Mouse (Mus musculus): Measurements from ENCODE around the gene Slc1a3. TPM values are rescaled to one million over a fixed set of nuclear protein-coding genes. Genes with fewer than 3 reads are reported as not detected.

Gene Slc1a3
- polyA plus RNA-seq, 1 experiment from 2014 or later, result 0.47 TPM

DNA sequence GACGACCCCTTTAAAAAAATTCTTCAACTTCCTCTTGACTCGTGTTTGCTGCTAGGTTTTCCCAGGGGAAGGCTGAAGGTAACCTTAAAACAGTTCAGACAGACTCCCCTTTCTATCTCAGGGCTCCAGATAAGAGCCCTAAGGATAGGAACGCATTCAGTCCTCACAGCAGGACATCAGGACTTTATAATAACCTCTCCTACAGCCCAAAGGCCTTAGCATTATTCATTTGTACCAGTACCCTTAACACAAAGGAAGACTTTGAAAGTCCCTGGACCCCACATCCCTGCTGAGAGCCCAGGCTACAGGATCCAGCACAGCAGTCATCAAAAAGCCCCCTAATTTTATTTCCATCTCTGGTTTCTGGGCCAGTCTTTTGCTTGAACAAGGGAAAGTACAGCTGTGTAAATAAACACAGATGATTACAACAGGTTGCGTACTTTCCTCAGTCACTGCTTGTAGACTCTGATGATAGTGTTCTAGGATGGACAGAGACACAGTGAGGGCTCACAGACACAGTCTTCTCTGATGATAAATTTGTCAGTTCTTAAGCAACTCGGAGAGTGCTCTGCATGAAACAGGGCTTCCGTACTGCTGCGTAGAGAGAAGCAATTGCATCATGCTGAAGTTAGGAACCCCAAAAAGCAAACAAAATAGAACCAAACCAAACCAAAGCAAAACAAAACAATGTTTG lies 23.3 kb upstream of the Slc1a3 start:
- H3K27ac ChIP-seq (ENCODE audit: low read length), result no peak overlapping the region
- no peak overlapping the region for H3K4me2 ChIP-seq (ENCODE audit: low read depth, low read length)
- WGBS (ENCODE audit: insufficient replicate concordance), result 32% methylated on average over 7 of the region's 7 CpGs
- H3K27me3 ChIP-seq (ENCODE audit: control insufficient read depth, insufficient read depth, low read depth, low read length), result no peaks in the 10 kb centered on the region
- ATAC-seq (ENCODE audit: low read depth), result no peak
- H3K4me1 ChIP-seq (ENCODE audit: control insufficient read depth, low read depth, low read length), result no peaks in the 10 kb centered on the region
- H3K36me3 ChIP-seq (ENCODE audit: control insufficient read depth, insufficient read depth), result no peaks in the 10 kb centered on the region
- H3K4me3 ChIP-seq (ENCODE audit: low read depth, low read length), result no peak overlapping the region
- H3K9me3 ChIP-seq (replicated peaks; ENCODE audit: control insufficient read depth, low read length), result no peaks in the 10 kb centered on the region
- no peak overlapping the region for H3K9ac ChIP-seq (ENCODE audit: low read depth, low read length)

GRCm38 (mm10) chr15:8728861-8729260 lies 18.3 kb upstream of the Slc1a3 start:
- WGBS (ENCODE audit: insufficient replicate concordance), result 83% methylated on average over 7 of the region's 7 CpGs
- no peak overlapping the region for H3K4me3 ChIP-seq (ENCODE audit: low read depth, low read length)
- no peaks in the 10 kb centered on the region for H3K36me3 ChIP-seq (ENCODE audit: control insufficient read depth, insufficient read depth)
- H3K4me2 ChIP-seq (ENCODE audit: low read depth, low read length), result no peak overlapping the region
- no peaks in the 10 kb centered on the region for H3K27me3 ChIP-seq (ENCODE audit: control insufficient read depth, insufficient read depth, low read depth, low read length)
- no peak overlapping the region for H3K27ac ChIP-seq (ENCODE audit: low read length)
- H3K9ac ChIP-seq (ENCODE audit: low read depth, low read length), result no peak overlapping the region
- H3K9me3 ChIP-seq (replicated peaks; ENCODE audit: control insufficient read depth, low read length), result no peaks in the 10 kb centered on the region
- H3K4me1 ChIP-seq (ENCODE audit: control insufficient read depth, low read depth, low read length), result no peaks in the 10 kb centered on the region
- ATAC-seq (ENCODE audit: low read depth), result no peak

DNA sequence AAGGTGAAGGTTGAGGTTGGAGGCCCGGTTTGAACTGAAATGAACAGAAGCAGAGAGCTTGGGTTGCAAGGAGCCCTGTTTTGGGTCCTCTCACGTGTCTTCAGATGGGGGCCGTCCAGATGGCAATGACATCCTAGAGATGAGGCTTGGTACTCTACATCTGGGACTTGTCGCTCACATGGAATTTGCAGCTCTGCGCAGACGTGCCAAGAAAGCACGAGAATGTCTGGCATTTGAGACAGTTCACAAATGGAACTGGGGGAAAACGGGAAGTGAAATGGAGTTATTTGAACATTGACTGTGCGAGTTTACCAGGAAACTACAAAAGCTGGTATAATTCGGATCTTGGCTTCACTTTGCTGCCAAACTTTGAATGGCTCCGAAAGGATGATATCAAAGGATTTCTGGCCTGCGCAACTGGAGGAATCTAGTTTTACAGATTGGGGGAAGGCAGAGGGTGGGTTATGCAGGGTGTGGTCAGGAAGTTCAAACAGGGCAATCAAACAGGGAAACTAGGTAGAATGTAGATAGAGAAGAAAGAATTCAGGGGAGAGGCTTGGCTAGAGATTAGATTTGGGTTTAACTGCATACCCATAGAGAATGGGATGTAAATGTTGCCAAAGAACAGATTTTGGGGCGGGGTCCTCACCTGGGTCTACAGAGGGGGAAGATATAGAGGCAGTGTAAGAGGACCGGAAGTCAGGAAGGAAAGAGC lies 12.0 kb upstream of the Slc1a3 start:
- H3K27me3 ChIP-seq (ENCODE audit: control insufficient read depth, insufficient read depth, low read depth, low read length), result no peaks in the 10 kb centered on the region
- ATAC-seq (ENCODE audit: low read depth), result no peak
- 65% methylated on average over 14 of the region's 14 CpGs for WGBS (ENCODE audit: insufficient replicate concordance)
- no peaks in the 10 kb centered on the region for H3K9me3 ChIP-seq (replicated peaks; ENCODE audit: control insufficient read depth, low read length)
- no peak overlapping the region for H3K27ac ChIP-seq (ENCODE audit: low read length)
- H3K4me3 ChIP-seq (ENCODE audit: low read depth, low read length), result no peak overlapping the region
- H3K4me2 ChIP-seq (ENCODE audit: low read depth, low read length), result no peak overlapping the region
- no peak overlapping the region for H3K9ac ChIP-seq (ENCODE audit: low read depth, low read length)
- H3K36me3 ChIP-seq (ENCODE audit: control insufficient read depth, insufficient read depth), result no peaks in the 10 kb centered on the region
- H3K4me1 ChIP-seq (ENCODE audit: control insufficient read depth, low read depth, low read length), result no peaks in the 10 kb centered on the region

GRCm38 (mm10) chr15:8721746-8722145 lies 11.2 kb upstream of the Slc1a3 start:
- no peaks in the 10 kb centered on the region for H3K9me3 ChIP-seq (replicated peaks; ENCODE audit: control insufficient read depth, low read length)
- H3K4me1 ChIP-seq (ENCODE audit: control insufficient read depth, low read depth, low read length), result no peaks in the 10 kb centered on the region
- no peak overlapping the region for H3K27ac ChIP-seq (ENCODE audit: low read length)
- 58% methylated on average over 3 of the region's 3 CpGs for WGBS (ENCODE audit: insufficient replicate concordance)
- H3K36me3 ChIP-seq (ENCODE audit: control insufficient read depth, insufficient read depth), result no peaks in the 10 kb centered on the region
- no peaks in the 10 kb centered on the region for H3K27me3 ChIP-seq (ENCODE audit: control insufficient read depth, insufficient read depth, low read depth, low read length)
- no peak overlapping the region for H3K9ac ChIP-seq (ENCODE audit: low read depth, low read length)
- H3K4me3 ChIP-seq (ENCODE audit: low read depth, low read length), result no peak overlapping the region
- no peak for ATAC-seq (ENCODE audit: low read depth)
- H3K4me2 ChIP-seq (ENCODE audit: low read depth, low read length), result no peak overlapping the region

- no peak overlapping the region for H3K27ac ChIP-seq (ENCODE audit: low read length)
- H3K36me3 ChIP-seq (ENCODE audit: control insufficient read depth, insufficient read depth), result no peaks in the 10 kb centered on the region
- no peaks in the 10 kb centered on the region for H3K27me3 ChIP-seq (ENCODE audit: control insufficient read depth, insufficient read depth, low read depth, low read length)
- H3K9ac ChIP-seq (ENCODE audit: low read depth, low read length), result no peak overlapping the region
- no peak for ATAC-seq (ENCODE audit: low read depth)
- no peak overlapping the region for H3K4me2 ChIP-seq (ENCODE audit: low read depth, low read length)
- H3K4me3 ChIP-seq (ENCODE audit: low read depth, low read length), result no peak overlapping the region
- no peaks in the 10 kb centered on the region for H3K9me3 ChIP-seq (replicated peaks; ENCODE audit: control insufficient read depth, low read length)
- WGBS (ENCODE audit: insufficient replicate concordance), result 66% methylated on average over 3 of the region's 3 CpGs
- no peaks in the 10 kb centered on the region for H3K4me1 ChIP-seq (ENCODE audit: control insufficient read depth, low read depth, low read length)
These were observed 10.4 kb upstream of the Slc1a3 start for GRCm38 (mm10) chr15:8721005-8721404.

- WGBS (ENCODE audit: insufficient replicate concordance), result 58% methylated on average over 3 of the region's 3 CpGs
- H3K36me3 ChIP-seq (ENCODE audit: control insufficient read depth, insufficient read depth), result no peaks in the 10 kb centered on the region
- no peaks in the 10 kb centered on the region for H3K9me3 ChIP-seq (replicated peaks; ENCODE audit: control insufficient read depth, low read length)
- no peak overlapping the region for H3K9ac ChIP-seq (ENCODE audit: low read depth, low read length)
- ATAC-seq (ENCODE audit: low read depth), result no peak
- no peaks in the 10 kb centered on the region for H3K4me1 ChIP-seq (ENCODE audit: control insufficient read depth, low read depth, low read length)
- no peak overlapping the region for H3K4me2 ChIP-seq (ENCODE audit: low read depth, low read length)
- H3K27ac ChIP-seq (ENCODE audit: low read length), result no peak overlapping the region
- no peaks in the 10 kb centered on the region for H3K27me3 ChIP-seq (ENCODE audit: control insufficient read depth, insufficient read depth, low read depth, low read length)
- no peak overlapping the region for H3K4me3 ChIP-seq (ENCODE audit: low read depth, low read length)
These were observed 7.9 kb upstream of the Slc1a3 start for GRCm38 (mm10) chr15:8718496-8718895.

DNA sequence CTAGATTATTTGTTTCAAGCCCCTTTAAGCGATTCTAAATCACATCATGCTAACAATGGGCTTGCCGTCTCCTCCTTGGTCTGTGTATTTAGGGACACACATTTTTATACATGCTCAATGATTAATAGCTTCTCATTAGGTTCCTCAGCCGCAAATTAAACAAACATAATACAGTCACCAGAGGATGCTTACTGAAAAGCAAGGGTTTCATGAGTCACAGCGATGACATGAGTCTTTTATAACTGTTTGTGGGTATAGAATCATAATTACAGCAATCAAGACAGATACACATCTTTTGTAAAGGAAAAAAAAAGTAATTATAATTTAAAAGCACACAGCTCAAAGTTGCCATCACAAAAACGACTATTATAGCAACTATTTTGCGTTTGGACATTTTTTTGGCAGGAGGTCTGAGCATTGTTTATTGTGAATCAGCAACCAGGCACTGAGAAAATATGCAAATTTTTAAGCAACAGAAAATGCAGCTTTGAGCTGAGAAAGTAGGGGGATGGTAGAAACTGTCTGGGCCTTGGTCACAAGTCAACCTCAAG lies 6.5 kb upstream of the Slc1a3 start:
- Histone ChIP-seq H3K4me1 (ENCODE audit: control insufficient read depth, low read depth, low read length) (no peaks in the 10 kb centered on the region), H3K4me2 (ENCODE audit: low read depth, low read length) (no peak overlapping the region), H3K9me3 (replicated peaks; ENCODE audit: control insufficient read depth, low read length) (no peaks in the 10 kb centered on the region), H3K27ac (ENCODE audit: low read length) (no peak overlapping the region), H3K9ac (ENCODE audit: low read depth, low read length) (no peak overlapping the region), H3K4me3 (ENCODE audit: low read depth, low read length) (no peak overlapping the region), H3K27me3 (ENCODE audit: control insufficient read depth, insufficient read depth, low read depth, low read length) (no peaks in the 10 kb centered on the region), H3K36me3 (ENCODE audit: control insufficient read depth, insufficient read depth) (no peaks in the 10 kb centered on the region)
- ATAC-seq (ENCODE audit: low read depth), result no peak
- 45% methylated on average over 6 of the region's 6 CpGs for WGBS (ENCODE audit: insufficient replicate concordance)

- ATAC-seq (ENCODE audit: low read depth), result no peak
- Histone ChIP-seq H3K27ac (ENCODE audit: low read length) (no peak overlapping the region), H3K4me3 (ENCODE audit: low read depth, low read length) (no peak overlapping the region), H3K27me3 (ENCODE audit: control insufficient read depth, insufficient read depth, low read depth, low read length) (no peaks in the 10 kb centered on the region), H3K4me2 (ENCODE audit: low read depth, low read length) (peak overlapping the region; percentile 47), H3K9me3 (replicated peaks; ENCODE audit: control insufficient read depth, low read length) (no peaks in the 10 kb centered on the region), H3K4me1 (ENCODE audit: control insufficient read depth, low read depth, low read length) (no peaks in the 10 kb centered on the region), H3K36me3 (ENCODE audit: control insufficient read depth, insufficient read depth) (no peaks in the 10 kb centered on the region), H3K9ac (ENCODE audit: low read depth, low read length) (no peak overlapping the region)
- WGBS (ENCODE audit: insufficient replicate concordance), result 17% methylated on average over 12 of the region's 12 CpGs
These were observed 5.9 kb upstream of the Slc1a3 start for GRCm38 (mm10) chr15:8716330-8716964.

- Histone ChIP-seq H3K4me2 (ENCODE audit: low read depth, low read length) (0 out of 2 replicates have a peak overlapping the region, but pooled peaks have one; percentile 47), H3K27ac (ENCODE audit: low read length) (no peak overlapping the region), H3K27me3 (ENCODE audit: control insufficient read depth, insufficient read depth, low read depth, low read length) (no peaks in the 10 kb centered on the region; the same call in 1 of the 2 replicates), H3K9me3 (replicated peaks; ENCODE audit: control insufficient read depth, low read length) (no peaks in the 10 kb centered on the region), H3K4me3 (ENCODE audit: low read depth, low read length) (no peak overlapping the region), H3K4me1 (ENCODE audit: control insufficient read depth, low read depth, low read length) (peaks cover 1% of the 10 kb centered on the region), H3K9ac (ENCODE audit: low read depth, low read length) (no peak overlapping the region), H3K36me3 (ENCODE audit: control insufficient read depth, insufficient read depth) (no peaks in the 10 kb centered on the region)
- ATAC-seq (ENCODE audit: low read depth), result no peak
These were observed 5.1 kb upstream of the Slc1a3 start for GRCm38 (mm10) chr15:8715666-8716065.
